Mouse (Mus musculus) heart, embryonic 14.5 days (tissue): ENCODE results near the gene Trmt44. TPM values are rescaled to one million over a fixed set of nuclear protein-coding genes. Genes with fewer than 3 reads are reported as not detected.

Experiments
- ATAC-seq: fragments of 200-750 bp; cut with Nextera tagmentation; 2 replicates; pipeline ENCODE4 v1.8.0; 2017; ENCODE audit warnings: low read depth, moderate TSS enrichment; ENCODE audit not compliant: insufficient number of reproducible peaks, insufficient read depth, low FRiP score
- H3K27ac ChIP-seq, 2 experiments: fragments of 200-500 bp in 1 of 2; fragments of 300-500 bp in 1 of 2; sonication (generic) in 1 of 2; replicated peaks in 1 of 2; 2 replicates each; pipeline ENCODE4 v1.5.1; 2012 to 2014; ENCODE audit warnings: low read depth in 2 of 2, low read length in 2 of 2, control low read depth in 1 of 2, mild to moderate bottlenecking in 1 of 2, mixed read lengths in 1 of 2; ENCODE audit not compliant: control insufficient read depth in 1 of 2, insufficient read depth in 1 of 2
- H3K27me3 ChIP-seq: fragments of 300-500 bp; sonication (generic); 2 replicates; pipeline ENCODE4 v1.6.1; 2014; ENCODE audit warnings: mild to moderate bottlenecking, low read length, control low read depth; ENCODE audit not compliant: control insufficient read depth, insufficient read depth
- H3K36me3 ChIP-seq: fragments of 300-500 bp; sonication (generic); 2 replicates; pipeline ENCODE4 v1.6.1; 2014; ENCODE audit warnings: mild to moderate bottlenecking, control low read depth, low read length, mixed read lengths; ENCODE audit not compliant: control insufficient read depth, insufficient read depth
- H3K4me1 ChIP-seq, 2 experiments: fragments of 200-500 bp in 1 of 2; fragments of 300-500 bp in 1 of 2; sonication (generic) in 1 of 2; 2 replicates each; pipeline ENCODE4 v1.6.1; 2012 to 2014; ENCODE audit warnings: low read length in 2 of 2, control low read depth in 1 of 2, mixed read lengths in 1 of 2; ENCODE audit not compliant: control insufficient read depth in 2 of 2, insufficient read depth in 2 of 2
- H3K4me2 ChIP-seq: fragments of 300-500 bp; sonication (generic); 2 replicates; pipeline ENCODE4 v1.6.1; 2014; ENCODE audit warnings: mild to moderate bottlenecking, low read length
- H3K4me3 ChIP-seq, 2 experiments: fragments of 200-500 bp in 1 of 2; fragments of 300-500 bp in 1 of 2; sonication (generic) in 1 of 2; 2 replicates each; pipeline ENCODE4 v1.5.1; 2012 to 2014; ENCODE audit warnings: low read length in 2 of 2, mild to moderate bottlenecking in 2 of 2, control low read depth in 1 of 2, low read depth in 1 of 2, moderate library complexity in 1 of 2; ENCODE audit not compliant: control insufficient read depth in 1 of 2, insufficient read depth in 1 of 2
- H3K9ac ChIP-seq: fragments of 300-500 bp; sonication (generic); 2 replicates; pipeline ENCODE4 v1.6.1; 2014; ENCODE audit warnings: mild to moderate bottlenecking, low read length
- H3K9me3 ChIP-seq: fragments of 300-500 bp; sonication (generic); 2 replicates; pipeline ENCODE4 v1.6.1; 2016; ENCODE audit warnings: low read length, control low read depth; ENCODE audit not compliant: control insufficient read depth
- WGBS: fragments of 180-500 bp; shearing (Covaris S2); extraction: QIAGEN DNeasy Blood & Tissue Kit; methylation state at CpG from one replicate; pipeline ENCODE4 v1.1.7; 2014; 5-methylcytosine and 5-hydroxymethylcytosine counted together
- polyA plus RNA-seq: library from polyadenylated mRNA; unstranded; fragments of >200 nt; fragmentation: Nextera tagmentation; extraction: Ambion mirVana; gene quantifications from 2 replicates; pipeline ENCODE4 v1.2.1, GENCODE M21; 2014

Gene Trmt44
- polyA plus RNA-seq, 1 experiment from 2014 or later, result 5.0 TPM

GRCm38 (mm10) chr5:35539576-35539975, 35.3 kb downstream of the Trmt44 start:
- H3K36me3 ChIP-seq, result no peaks in the 10 kb centered on the region
- H3K27ac ChIP-seq, result no peak overlapping the region
- peaks cover 0 to 2% of the 10 kb centered on the region in 2 experiments; a peak in 1 of 4 replicates for H3K4me1 ChIP-seq
- no peak overlapping the region for H3K9ac ChIP-seq
- WGBS, result 45% methylated on average over 4 of the region's 4 CpGs
- no peak overlapping the region for H3K4me2 ChIP-seq
- peaks cover 4% of the 10 kb centered on the region; the same call in 1 of the 2 replicates for H3K27me3 ChIP-seq
- H3K9me3 ChIP-seq, result no peaks in the 10 kb centered on the region
- no peak overlapping the region for H3K4me3 ChIP-seq
- no peak for ATAC-seq

GRCm38 (mm10) chr5:35538022-35538421, 36.8 kb downstream of the Trmt44 start:
- WGBS, result 76% methylated on average over 3 of the region's 3 CpGs
- Histone ChIP-seq H3K9me3 (no peaks in the 10 kb centered on the region), H3K4me3 (no peak overlapping the region), H3K27ac (no peak overlapping the region), H3K4me1 (peaks cover 0 to 2% of the 10 kb centered on the region in 2 experiments; a peak in 1 of 4 replicates), H3K27me3 (no peaks in the 10 kb centered on the region), H3K36me3 (no peaks in the 10 kb centered on the region), H3K9ac (no peak overlapping the region), H3K4me2 (no peak overlapping the region)
- no peak for ATAC-seq

- 70% methylated on average over 1 of the region's 1 CpGs for WGBS
- H3K4me2 ChIP-seq, result no peak overlapping the region
- H3K4me1 ChIP-seq, result peaks cover 0 to 2% of the 10 kb centered on the region in 2 experiments; a peak in 1 of 4 replicates
- no peak overlapping the region for H3K9ac ChIP-seq
- peaks cover 4% of the 10 kb centered on the region; the same call in 1 of the 2 replicates for H3K27me3 ChIP-seq
- H3K9me3 ChIP-seq, result no peaks in the 10 kb centered on the region
- ATAC-seq, result no peak
- H3K27ac ChIP-seq, result no peak overlapping the region
- no peak overlapping the region for H3K4me3 ChIP-seq
- H3K36me3 ChIP-seq, result no peaks in the 10 kb centered on the region
These were observed 37.4 kb downstream of the Trmt44 start for GRCm38 (mm10) chr5:35537474-35537873.

GRCm38 (mm10) chr5:35536271-35536670, 38.6 kb downstream of the Trmt44 start:
- no peak overlapping the region for H3K4me3 ChIP-seq
- ATAC-seq, result no peak
- 68% methylated on average over 3 of the region's 3 CpGs for WGBS
- H3K4me2 ChIP-seq, result no peak overlapping the region
- no peaks in the 10 kb centered on the region for H3K36me3 ChIP-seq
- peaks cover 0 to 2% of the 10 kb centered on the region in 2 experiments; a peak in 1 of 4 replicates for H3K4me1 ChIP-seq
- no peaks in the 10 kb centered on the region for H3K9me3 ChIP-seq
- no peak overlapping the region for H3K27ac ChIP-seq
- H3K27me3 ChIP-seq, result peaks cover 4% of the 10 kb centered on the region; the same call in 1 of the 2 replicates
- no peak overlapping the region for H3K9ac ChIP-seq

GRCm38 (mm10) chr5:35531586-35531985, 43.3 kb downstream of the Trmt44 start:
- Histone ChIP-seq H3K4me3 (no peak overlapping the region), H3K4me1 (no peaks in the 10 kb centered on the region), H3K36me3 (no peaks in the 10 kb centered on the region), H3K4me2 (no peak overlapping the region), H3K27ac (no peak overlapping the region), H3K27me3 (peaks cover 6% of the 10 kb centered on the region), H3K9ac (no peak overlapping the region), H3K9me3 (no peaks in the 10 kb centered on the region)
- 15% methylated on average over 10 of the region's 10 CpGs for WGBS
- no peak for ATAC-seq

- H3K4me1 ChIP-seq, result peaks cover 8 to 10% of the 10 kb centered on the region in 2 experiments
- ATAC-seq, result no peak
- no peak overlapping the region for H3K27ac ChIP-seq
- H3K9me3 ChIP-seq, result no peaks in the 10 kb centered on the region
- H3K27me3 ChIP-seq, result peaks cover 17% of the 10 kb centered on the region
- no peaks in the 10 kb centered on the region for H3K36me3 ChIP-seq
- H3K4me3 ChIP-seq, result no peak overlapping the region
- H3K9ac ChIP-seq, result no peak overlapping the region
- WGBS, result 11% methylated on average over 4 of the region's 4 CpGs
- no peak overlapping the region for H3K4me2 ChIP-seq
These were observed 44.4 kb downstream of the Trmt44 start for GRCm38 (mm10) chr5:35530442-35530841.

GRCm38 (mm10) chr5:35525469-35526123, 49.3 kb downstream of the Trmt44 start, which contains the start of gene Cpz:
TSS of gene Cpz (minus strand) at chr5:35525698.
- peaks cover 8 to 15% of the 10 kb centered on the region in 2 experiments for H3K4me1 ChIP-seq
- H3K9ac ChIP-seq, result peak within 1 kb of the TSS; percentile 57
- WGBS, result 2% methylated on average over 29 of the region's 29 CpGs
- peak within 1 kb of the TSS; percentile 27 to 32 for H3K4me3 ChIP-seq
- H3K27me3 ChIP-seq, result peaks cover 52% of the 10 kb centered on the region
- peak; percentile 54 for ATAC-seq
- no peaks in the 10 kb centered on the region for H3K9me3 ChIP-seq
- no peak within 1 kb of the TSS for H3K27ac ChIP-seq
- H3K36me3 ChIP-seq, result no peaks in the 10 kb centered on the region
- peak within 1 kb of the TSS; percentile 62 for H3K4me2 ChIP-seq
